Mouse (Mus musculus) ES-E14 (cell line): ENCODE measurements around the gene Slc1a3.

Source experiments
- CHD2 ChIP-seq: IDR thresholded peaks from 2 replicates; pipeline ENCODE4 v1.6.1; 2014; ENCODE audit warnings: mild to moderate bottlenecking, low read depth, low read length, inconsistent platforms
- MAFK ChIP-seq: IDR thresholded peaks from 2 replicates; pipeline ENCODE4 v1.6.1; 2014; ENCODE audit warnings: mild to moderate bottlenecking, low read depth, low read length, inconsistent platforms; ENCODE audit not compliant: insufficient read depth
- ZC3H11A ChIP-seq: IDR thresholded peaks from 2 replicates; pipeline ENCODE4 v1.6.1; 2012; ENCODE audit warnings: low read depth, mild to moderate bottlenecking, inconsistent platforms, low read length, borderline replicate concordance

GRCm38 (mm10) chr15:8643997-8644692 is 66.4 kb downstream of the Slc1a3 start:
- TF ChIP-seq MAFK (no peak), CHD2 (no peak), ZC3H11A (no peak)
